Mouse (Mus musculus): ENCODE data around the gene Gm28576.
"Not testable (repeated sequence)": the region's sequence is repeated elsewhere in the genome, so short reads cannot be mapped to it uniquely, and the experiment has no call there.

Gm28576 gene

GRCm38 (mm10) chrY:7722641-7723040 is at the start of gene Gm28576:
Gene Gm28576, plus strand, starts transcription at chrY:7722941.
- DNase-seq (ENCODE audit: extremely low spot score, low read depth, low spot score): not testable (repeated sequence)

All from hindlimb bud, embryonic 11.5 days (tissue).